Mouse (Mus musculus) CH12.LX (cell line): ENCODE data around the gene Fbxw8. TPM values are rescaled to one million over a fixed set of nuclear protein-coding genes. Genes with fewer than 3 reads are reported as not detected.

Source experiments
- DNase-seq: peaks from one replicate; pipeline ENCODE4 v3.0.0-alpha.2; 2013; ENCODE audit errors: extremely low read depth
- H3K27ac ChIP-seq: 2 replicates; pipeline ENCODE4 v1.5.1; 2012; ENCODE audit warnings: low read depth, mild to moderate bottlenecking, control low read depth, moderate library complexity; ENCODE audit not compliant: insufficient read depth
- H3K27me3 ChIP-seq: replicated peaks from 2 replicates; pipeline ENCODE3; 2012; ENCODE audit warnings: inconsistent platforms
- H3K36me3 ChIP-seq, 2 experiments: replicated peaks in 1 of 2; 2 replicates each; pipeline versions ENCODE3 to v1.6.1; 2012; ENCODE audit warnings: inconsistent platforms in 1 of 2, low read length in 1 of 2, mild to moderate bottlenecking in 1 of 2, mixed read lengths in 1 of 2, moderate library complexity in 1 of 2; ENCODE audit not compliant: control insufficient read depth in 1 of 2, insufficient read depth in 1 of 2
- H3K4me1 ChIP-seq, 2 experiments: 2 replicates each; pipeline ENCODE4 v1.6.1; 2012; ENCODE audit warnings: inconsistent platforms in 1 of 2, moderate library complexity in 1 of 2; ENCODE audit not compliant: insufficient read depth in 2 of 2, control insufficient read depth in 1 of 2
- H3K4me2 ChIP-seq: 2 replicates; pipeline ENCODE4 v1.6.1; 2012; ENCODE audit warnings: low read depth, mild to moderate bottlenecking, control low read depth; ENCODE audit not compliant: poor library complexity, insufficient read depth, severe bottlenecking
- H3K4me3 ChIP-seq, 3 experiments: fragments of 150-350 bp in 1 of 3; sonication (generic) in 1 of 3; replicated peaks in 1 of 3; 2 replicates each; pipeline versions ENCODE3 to v1.5.1; 2011 to 2012; ENCODE audit warnings: low read depth in 2 of 3, low read length in 2 of 3, mild to moderate bottlenecking in 2 of 3, moderate library complexity in 2 of 3, control low read depth in 1 of 3, improper control_type of control experiment in 1 of 3, inconsistent platforms in 1 of 3, mixed read lengths in 1 of 3; ENCODE audit not compliant: poor library complexity in 1 of 3
- H3K79me2 ChIP-seq: replicated peaks from 2 replicates; pipeline ENCODE4 v1.6.1; 2012; ENCODE audit warnings: mild to moderate bottlenecking, moderate library complexity; ENCODE audit not compliant: control insufficient read depth, poor library complexity, insufficient read depth, severe bottlenecking; ENCODE audit errors: extremely low read depth
- H3K9ac ChIP-seq: 2 replicates; pipeline ENCODE4 v1.6.1; 2012; ENCODE audit warnings: low read depth, mild to moderate bottlenecking, control low read depth, moderate library complexity; ENCODE audit not compliant: insufficient read depth
- H3K9me3 ChIP-seq: replicated peaks from 2 replicates; pipeline ENCODE3; 2012; ENCODE audit warnings: low read length, inconsistent platforms, mixed read lengths
- BHLHE40 ChIP-seq: IDR thresholded peaks from 2 replicates; pipeline ENCODE4 v1.6.1; 2011; ENCODE audit warnings: mild to moderate bottlenecking, low read depth, low read length, improper control_type of control experiment
- CHD1 ChIP-seq: IDR thresholded peaks from 2 replicates; pipeline ENCODE4 v1.6.1; 2012; ENCODE audit warnings: low read depth, low read length, improper control_type of control experiment, inconsistent platforms
- CHD2 ChIP-seq: IDR thresholded peaks from 2 replicates; pipeline ENCODE4 v1.6.1; 2011; ENCODE audit warnings: low read length, improper control_type of control experiment
- CTCF ChIP-seq, 2 experiments: IDR thresholded peaks in 1 of 2; conservative IDR thresholded peaks in 1 of 2; 2 replicates each; pipeline ENCODE4 v1.5.1; 2011 to 2012; ENCODE audit warnings: low read depth in 2 of 2, low read length in 2 of 2, improper control_type of control experiment in 1 of 2, inconsistent platforms in 1 of 2, mild to moderate bottlenecking in 1 of 2, moderate library complexity in 1 of 2
- ELF1 ChIP-seq: IDR thresholded peaks from 2 replicates; pipeline ENCODE4 v1.6.1; 2014; ENCODE audit warnings: low read depth, mild to moderate bottlenecking, inconsistent platforms, low read length, improper control_type of control experiment
- EP300 ChIP-seq: IDR thresholded peaks from 2 replicates; pipeline ENCODE4 v1.6.1; 2011; ENCODE audit warnings: low read length, improper control_type of control experiment
- ETS1 ChIP-seq: conservative IDR thresholded peaks from 2 replicates; pipeline ENCODE4 v1.6.1; 2012; ENCODE audit warnings: low read depth, mild to moderate bottlenecking, inconsistent platforms, low read length, improper control_type of control experiment, moderate library complexity
- GABPA ChIP-seq: IDR thresholded peaks from 2 replicates; pipeline ENCODE4 v1.6.1; 2012; ENCODE audit warnings: low read depth, low read length, improper control_type of control experiment, inconsistent platforms; ENCODE audit not compliant: insufficient replicate concordance
- HCFC1 ChIP-seq: IDR thresholded peaks from 2 replicates; pipeline ENCODE4 v1.6.1; 2012; ENCODE audit warnings: low read depth, mild to moderate bottlenecking, inconsistent platforms, low read length, improper control_type of control experiment
- IRF4 ChIP-seq: IDR thresholded peaks from 2 replicates; pipeline ENCODE4 v1.6.1; 2014; ENCODE audit warnings: low read depth, mild to moderate bottlenecking, inconsistent platforms, low read length, improper control_type of control experiment
- JUN ChIP-seq: IDR thresholded peaks from 2 replicates; pipeline ENCODE4 v1.6.1; 2011; ENCODE audit warnings: low read depth, mild to moderate bottlenecking, low read length, improper control_type of control experiment, moderate library complexity; ENCODE audit not compliant: insufficient read depth
- MAFK ChIP-seq: IDR thresholded peaks from 2 replicates; pipeline ENCODE4 v1.6.1; 2011; ENCODE audit warnings: low read length, improper control_type of control experiment; ENCODE audit not compliant: insufficient replicate concordance
- MAX ChIP-seq: IDR thresholded peaks from 2 replicates; pipeline ENCODE4 v1.6.1; 2011; ENCODE audit warnings: low read length, improper control_type of control experiment
- MAZ ChIP-seq: IDR thresholded peaks from 2 replicates; pipeline ENCODE4 v1.6.1; 2012; ENCODE audit warnings: low read depth, mild to moderate bottlenecking, inconsistent platforms, low read length, improper control_type of control experiment, moderate library complexity
- MYC ChIP-seq: IDR thresholded peaks from 2 replicates; pipeline ENCODE4 v1.6.1; 2011; ENCODE audit warnings: low read depth, mild to moderate bottlenecking, improper control_type of control experiment, low read length
- NELFE ChIP-seq: IDR thresholded peaks from 2 replicates; pipeline ENCODE4 v1.6.1; 2011; ENCODE audit warnings: low read depth, low read length, improper control_type of control experiment
- POLR2A ChIP-seq: IDR thresholded peaks from 2 replicates; pipeline ENCODE4 v1.6.1; 2011; ENCODE audit warnings: low read depth, mild to moderate bottlenecking, improper control_type of control experiment, low read length
- POLR2AphosphoS2 ChIP-seq: IDR thresholded peaks from 2 replicates; pipeline ENCODE4 v1.6.1; 2011; ENCODE audit warnings: low read depth, low read length, improper control_type of control experiment
- RAD21 ChIP-seq: IDR thresholded peaks from 2 replicates; pipeline ENCODE4 v1.6.1; 2011; ENCODE audit warnings: low read depth, mild to moderate bottlenecking, low read length, improper control_type of control experiment, moderate library complexity
- RCOR1 ChIP-seq: conservative IDR thresholded peaks from 2 replicates; pipeline ENCODE4 v1.6.1; 2012; ENCODE audit warnings: low read depth, mild to moderate bottlenecking, inconsistent platforms, low read length, improper control_type of control experiment
- SMC3 ChIP-seq: IDR thresholded peaks from 2 replicates; pipeline ENCODE4 v1.6.1; 2011; ENCODE audit warnings: low read depth, low read length, improper control_type of control experiment
- TCF12 ChIP-seq: IDR thresholded peaks from 2 replicates; pipeline ENCODE4 v1.6.1; 2014; ENCODE audit warnings: low read depth, mild to moderate bottlenecking, inconsistent platforms, low read length, improper control_type of control experiment
- USF1 ChIP-seq: IDR thresholded peaks from 2 replicates; pipeline ENCODE4 v1.6.1; 2014; ENCODE audit warnings: low read depth, mild to moderate bottlenecking, inconsistent platforms, low read length, improper control_type of control experiment
- USF2 ChIP-seq: conservative IDR thresholded peaks from 2 replicates; pipeline ENCODE4 v1.6.1; 2011; ENCODE audit warnings: low read depth, low read length, improper control_type of control experiment
- ZC3H11A ChIP-seq: IDR thresholded peaks from 2 replicates; pipeline ENCODE4 v1.6.1; 2012; ENCODE audit warnings: low read depth, mild to moderate bottlenecking, inconsistent platforms, low read length, improper control_type of control experiment
- ZKSCAN1 ChIP-seq: IDR thresholded peaks from 2 replicates; pipeline ENCODE4 v1.6.1; 2012; ENCODE audit warnings: low read depth, inconsistent platforms, low read length, improper control_type of control experiment, borderline replicate concordance
- ZMIZ1 ChIP-seq: IDR thresholded peaks from 2 replicates; pipeline ENCODE4 v1.6.1; 2012; ENCODE audit warnings: low read depth, mild to moderate bottlenecking, inconsistent platforms, low read length, improper control_type of control experiment
- ZNF384 ChIP-seq: IDR thresholded peaks from 2 replicates; pipeline ENCODE4 v1.6.1; 2012; ENCODE audit warnings: low read depth, low read length, improper control_type of control experiment, inconsistent platforms
- dilution Hi-C: fragments of 300-500 bp; cut with MboI; formaldehyde crosslinking; loops from 2 replicates; pipeline ENCODE4 v1.14.3; 2020; ENCODE audit warnings: low sequenced_read_pairs; ENCODE audit not compliant: extremely low pct_unique_long_range_greater_than_20kb, extremely low pct_ligation_motif_present
- in situ Hi-C: fragments of 300-500 bp; cut with MboI; formaldehyde crosslinking; loops from 3 replicates; pipeline ENCODE4 v1.14.3; 2019; ENCODE audit warnings: low sequenced_read_pairs, low pct_ligation_motif_present, low pct_unique_long_range_greater_than_20kb, mixed read lengths
- polyA plus RNA-seq: library from polyadenylated mRNA; unstranded; fragments of >175 nt; gene quantifications from 2 replicates; pipeline ENCODE4 v1.2.1, GENCODE M21; 2012; ENCODE audit warnings: low read depth; ENCODE audit not compliant: insufficient read length
- total RNA-seq, 2 experiments: library from RNA; depleted of rRNA; stranded (reverse); fragments of 300-350 nt in 1 of 2; fragments of >200 nt in 1 of 2; gene quantifications; 2 replicates each; pipeline ENCODE4 v1.2.3; 2012 to 2014

The Fbxw8 gene
- total and polyA plus RNA-seq, 3 experiments = 41.7 to 50.9 (median 47.3) TPM

- TF ChIP-seq ZKSCAN1 (no peak), MAX (no peak), NELFE (no peak), MYC (no peak), RAD21 (no peak), BHLHE40 (no peak), USF2 (no peak), RCOR1 (no peak), HCFC1 (no peak), SMC3 (no peak), POLR2AphosphoS2 (no peak), GABPA (no peak), IRF4 (no peak), EP300 (no peak), JUN (no peak), MAZ (no peak), ZMIZ1 (no peak), TCF12 (no peak)
- no peak overlapping the region for H3K9ac ChIP-seq
- in situ Hi-C loops (no loop called here), dilution Hi-C loops (no loop called here)
- H3K27me3 ChIP-seq = no peaks in the 10 kb centered on the region
- no peak overlapping the region for H3K4me3 ChIP-seq
- H3K36me3 ChIP-seq = peaks cover 55 to 93% of the 10 kb centered on the region in 2 experiments
- no peaks in the 10 kb centered on the region for H3K79me2 ChIP-seq
- no peak overlapping the region for H3K27ac ChIP-seq
- H3K4me2 ChIP-seq = no peak overlapping the region
- no peaks in the 10 kb centered on the region for H3K9me3 ChIP-seq
- H3K4me1 ChIP-seq = no peaks in the 10 kb centered on the region
- DNase-seq = no peak
Measured at GRCm38 (mm10) chr5:118128208-118128607, 27.1 kb downstream of the Fbxw8 start.

- Histone ChIP-seq H3K27ac (no peak overlapping the region), H3K9me3 (no peaks in the 10 kb centered on the region), H3K36me3 (peaks cover 52 to 94% of the 10 kb centered on the region in 2 experiments), H3K4me3 (no peak overlapping the region), H3K27me3 (no peaks in the 10 kb centered on the region), H3K9ac (no peak overlapping the region), H3K4me2 (no peak overlapping the region), H3K79me2 (no peaks in the 10 kb centered on the region), H3K4me1 (peaks cover 2 to 10% of the 10 kb centered on the region in 2 experiments; a peak in 1 of 4 replicates)
- no peak for DNase-seq
- dilution Hi-C loops = no loop called here
- in situ Hi-C loops = no loop called here
- TF ChIP-seq USF1 (no peak), MAFK (no peak), CTCF (conservative IDR thresholded peaks at IDR 0.05 in 1 of 2, IDR thresholded peaks at IDR 0.05 in 1 of 2; ENCODE audit: low read depth in 2 of 2, low read length in 2 of 2) (no peak), ETS1 (no peak), ELF1 (no peak), POLR2A (no peak), ZKSCAN1 (no peak), BHLHE40 (no peak), SMC3 (no peak), CHD1 (no peak), RAD21 (no peak), CHD2 (no peak), ZNF384 (no peak), ZC3H11A (no peak), EP300 (no peak)
Measured at GRCm38 (mm10) chr5:118126671-118127070, 28.6 kb downstream of the Fbxw8 start.
